Mouse (Mus musculus) heart, embryonic 15.5 days (tissue): Measurements from ENCODE around the gene Dcaf8. TPM values are rescaled to one million over a fixed set of nuclear protein-coding genes. Genes with fewer than 3 reads are reported as not detected.

ENCODE experiments used
- ATAC-seq: fragments of 200-750 bp; cut with Nextera tagmentation; replicated peaks from 2 replicates; pipeline ENCODE4 v1.8.0; 2017; ENCODE audit warnings: low read depth, moderate TSS enrichment; ENCODE audit not compliant: insufficient number of reproducible peaks, insufficient read depth, low FRiP score
- H3K27ac ChIP-seq: fragments of 300-500 bp; sonication (generic); 2 replicates; pipeline ENCODE4 v1.5.1; 2015; ENCODE audit warnings: mild to moderate bottlenecking, inconsistent platforms
- H3K27me3 ChIP-seq: fragments of 300-500 bp; sonication (generic); 2 replicates; pipeline ENCODE4 v1.6.1; 2015; ENCODE audit warnings: inconsistent platforms
- H3K36me3 ChIP-seq: fragments of 300-500 bp; sonication (generic); 2 replicates; pipeline ENCODE4 v1.6.1; 2015; ENCODE audit warnings: mild to moderate bottlenecking, inconsistent platforms
- H3K4me1 ChIP-seq: fragments of 300-500 bp; sonication (generic); replicated peaks from 2 replicates; pipeline ENCODE4 v1.6.1; 2015; ENCODE audit warnings: inconsistent platforms
- H3K4me2 ChIP-seq: fragments of 300-500 bp; sonication (generic); 2 replicates; pipeline ENCODE4 v1.6.1; 2015; ENCODE audit warnings: inconsistent platforms, mild to moderate bottlenecking, moderate library complexity
- H3K4me3 ChIP-seq: fragments of 300-500 bp; sonication (generic); 2 replicates; pipeline ENCODE4 v1.5.1; 2015; ENCODE audit warnings: mild to moderate bottlenecking, inconsistent platforms
- H3K9ac ChIP-seq: fragments of 300-500 bp; sonication (generic); 2 replicates; pipeline ENCODE4 v1.6.1; 2015; ENCODE audit warnings: mild to moderate bottlenecking, inconsistent platforms
- H3K9me3 ChIP-seq: fragments of 300-500 bp; sonication (generic); replicated peaks from 2 replicates; pipeline ENCODE4 v1.6.1; 2016; ENCODE audit warnings: inconsistent platforms
- WGBS: fragments of 180-500 bp; shearing (Covaris S2); methylation state at CpG from one replicate; pipeline ENCODE4 v1.1.7; 2015; ENCODE audit warnings: mixed read lengths; 5-methylcytosine and 5-hydroxymethylcytosine counted together
- polyA plus RNA-seq: library from polyadenylated mRNA; unstranded; fragments of >200 nt; fragmentation: Nextera tagmentation; extraction: Ambion mirVana; gene quantifications from 2 replicates; pipeline ENCODE4 v1.2.1, GENCODE M21; 2015

Gene Dcaf8
- polyA plus RNA-seq, 1 experiment from 2014 or later, result 107 TPM

GRCm38 (mm10) chr1:172127487-172127886 is 20.4 kb upstream of the Dcaf8 start:
- peak overlapping the region; percentile 81 for H3K9ac ChIP-seq
- H3K27ac ChIP-seq, result no peak overlapping the region
- no peaks in the 10 kb centered on the region for H3K27me3 ChIP-seq
- H3K4me3 ChIP-seq, result peak overlapping the region; percentile 79
- peak overlapping the region; percentile 87 for H3K4me2 ChIP-seq
- H3K36me3 ChIP-seq, result peaks cover 52% of the 10 kb centered on the region
- 30% methylated on average over 5 of the region's 5 CpGs for WGBS
- peaks cover 12% of the 10 kb centered on the region for H3K4me1 ChIP-seq
- no peak for ATAC-seq
- no peaks in the 10 kb centered on the region for H3K9me3 ChIP-seq

GRCm38 (mm10) chr1:172128563-172128962 is 19.3 kb upstream of the Dcaf8 start:
- H3K9ac ChIP-seq, result no peak overlapping the region
- H3K9me3 ChIP-seq, result no peaks in the 10 kb centered on the region
- H3K36me3 ChIP-seq, result peaks cover 51% of the 10 kb centered on the region
- ATAC-seq, result no peak
- H3K4me2 ChIP-seq, result no peak overlapping the region
- H3K4me1 ChIP-seq, result peaks cover 12% of the 10 kb centered on the region
- no peaks in the 10 kb centered on the region for H3K27me3 ChIP-seq
- H3K27ac ChIP-seq, result no peak overlapping the region
- WGBS, result 90% methylated on average over 15 of the region's 15 CpGs
- H3K4me3 ChIP-seq, result no peak overlapping the region

GRCm38 (mm10) chr1:172129108-172129507 is 18.8 kb upstream of the Dcaf8 start:
- no peak overlapping the region for H3K4me2 ChIP-seq
- no peak overlapping the region for H3K4me3 ChIP-seq
- no peak for ATAC-seq
- 68% methylated on average over 2 of the region's 2 CpGs for WGBS
- H3K4me1 ChIP-seq, result peaks cover 12% of the 10 kb centered on the region
- no peak overlapping the region for H3K9ac ChIP-seq
- H3K27me3 ChIP-seq, result no peaks in the 10 kb centered on the region
- no peaks in the 10 kb centered on the region for H3K9me3 ChIP-seq
- peaks cover 57% of the 10 kb centered on the region for H3K36me3 ChIP-seq
- H3K27ac ChIP-seq, result no peak overlapping the region

- Histone ChIP-seq H3K36me3 (peaks cover 63% of the 10 kb centered on the region), H3K4me1 (peaks cover 12% of the 10 kb centered on the region), H3K27ac (no peak overlapping the region), H3K27me3 (no peaks in the 10 kb centered on the region), H3K4me2 (no peak overlapping the region), H3K4me3 (no peak overlapping the region), H3K9me3 (no peaks in the 10 kb centered on the region), H3K9ac (no peak overlapping the region)
- no peak for ATAC-seq
- 89% methylated on average over 5 of the region's 5 CpGs for WGBS
Observed at GRCm38 (mm10) chr1:172129780-172130179, 18.1 kb upstream of the Dcaf8 start.

- 83% methylated on average over 7 of the region's 7 CpGs for WGBS
- ATAC-seq, result no peak; the same call in 1 of the 2 replicates
Observed at GRCm38 (mm10) chr1:172132319-172132718, 15.6 kb upstream of the Dcaf8 start.

GRCm38 (mm10) chr1:172133535-172133934 is 14.3 kb upstream of the Dcaf8 start:
- Histone ChIP-seq H3K36me3 (peaks cover 76% of the 10 kb centered on the region), H3K4me1 (no peaks in the 10 kb centered on the region), H3K4me2 (no peak overlapping the region), H3K9me3 (no peaks in the 10 kb centered on the region), H3K27me3 (no peaks in the 10 kb centered on the region), H3K9ac (no peak overlapping the region), H3K27ac (no peak overlapping the region), H3K4me3 (no peak overlapping the region)
- 65% methylated on average over 7 of the region's 7 CpGs for WGBS
- ATAC-seq, result no peak

More at GRCm38 (mm10) chr1:172132319-172132718, 15.6 kb upstream of the Dcaf8 start:
- Histone ChIP-seq H3K4me1 (peaks cover 6% of the 10 kb centered on the region), H3K27ac (no peak overlapping the region), H3K9me3 (no peaks in the 10 kb centered on the region), H3K4me3 (no peak overlapping the region), H3K27me3 (no peaks in the 10 kb centered on the region), H3K9ac (no peak overlapping the region), H3K4me2 (no peak overlapping the region), H3K36me3 (peaks cover 78% of the 10 kb centered on the region)

GRCm38 (mm10) chr1:172134072-172134471 is 13.8 kb upstream of the Dcaf8 start:
- H3K4me3 ChIP-seq, result no peak overlapping the region
- H3K27ac ChIP-seq, result no peak overlapping the region
- WGBS, result 88% methylated on average over 4 of the region's 4 CpGs
- H3K4me2 ChIP-seq, result no peak overlapping the region
- no peaks in the 10 kb centered on the region for H3K27me3 ChIP-seq
- H3K36me3 ChIP-seq, result peaks cover 70% of the 10 kb centered on the region
- H3K9ac ChIP-seq, result no peak overlapping the region
- H3K4me1 ChIP-seq, result no peaks in the 10 kb centered on the region
- no peak for ATAC-seq
- no peaks in the 10 kb centered on the region for H3K9me3 ChIP-seq

- H3K4me3 ChIP-seq, result no peak overlapping the region
- H3K4me1 ChIP-seq, result no peaks in the 10 kb centered on the region
- no peak overlapping the region for H3K27ac ChIP-seq
- H3K4me2 ChIP-seq, result no peak overlapping the region
- no peaks in the 10 kb centered on the region for H3K27me3 ChIP-seq
- WGBS, result 79% methylated on average over 2 of the region's 2 CpGs
- no peak overlapping the region for H3K9ac ChIP-seq
- no peak for ATAC-seq
- peaks cover 11% of the 10 kb centered on the region; the same call in 1 of the 2 replicates for H3K36me3 ChIP-seq
- H3K9me3 ChIP-seq, result no peaks in the 10 kb centered on the region
Observed at GRCm38 (mm10) chr1:172140160-172140559, 7.7 kb upstream of the Dcaf8 start.

- no peak overlapping the region for H3K4me3 ChIP-seq
- no peak overlapping the region for H3K4me2 ChIP-seq
- H3K9me3 ChIP-seq, result no peaks in the 10 kb centered on the region
- no peak overlapping the region for H3K9ac ChIP-seq
- WGBS, result 80% methylated on average over 1 of the region's 1 CpGs
- peaks cover 7% of the 10 kb centered on the region; the same call in 1 of the 2 replicates for H3K36me3 ChIP-seq
- no peaks in the 10 kb centered on the region for H3K27me3 ChIP-seq
- no peak for ATAC-seq
- H3K4me1 ChIP-seq, result no peaks in the 10 kb centered on the region
- H3K27ac ChIP-seq, result no peak overlapping the region
Observed at GRCm38 (mm10) chr1:172140825-172141224, 7.1 kb upstream of the Dcaf8 start.

GRCm38 (mm10) chr1:172141529-172141928 is 6.4 kb upstream of the Dcaf8 start:
- no peak overlapping the region for H3K9ac ChIP-seq
- no peak for ATAC-seq
- H3K4me1 ChIP-seq, result no peaks in the 10 kb centered on the region
- WGBS, result 74% methylated on average over 3 of the region's 3 CpGs
- H3K4me2 ChIP-seq, result no peak overlapping the region
- no peak overlapping the region for H3K4me3 ChIP-seq
- no peak overlapping the region for H3K27ac ChIP-seq
- H3K9me3 ChIP-seq, result no peaks in the 10 kb centered on the region
- H3K27me3 ChIP-seq, result no peaks in the 10 kb centered on the region
- H3K36me3 ChIP-seq, result no peaks in the 10 kb centered on the region; the same call in 1 of the 2 replicates

GRCm38 (mm10) chr1:172143570-172143969 is 4.3 kb upstream of the Dcaf8 start:
- H3K36me3 ChIP-seq, result no peaks in the 10 kb centered on the region
- no peak overlapping the region for H3K4me3 ChIP-seq
- no peaks in the 10 kb centered on the region for H3K9me3 ChIP-seq
- no peak overlapping the region for H3K4me2 ChIP-seq
- H3K4me1 ChIP-seq, result peaks cover 6% of the 10 kb centered on the region
- H3K27ac ChIP-seq, result no peak overlapping the region
- no peaks in the 10 kb centered on the region for H3K27me3 ChIP-seq
- 18% methylated on average over 1 of the region's 1 CpGs for whole genome bisulfite sequencing
- ATAC-seq, result no peak
- no peak overlapping the region for H3K9ac ChIP-seq

- H3K4me1 ChIP-seq, result peaks cover 16% of the 10 kb centered on the region
- H3K27me3 ChIP-seq, result no peaks in the 10 kb centered on the region
- H3K27ac ChIP-seq, result peak overlapping the region; percentile 95
- peak overlapping the region; percentile 85 for H3K4me3 ChIP-seq
- peak; percentile 47 for ATAC-seq
- WGBS, result under 1% methylated on average over 40 of the region's 40 CpGs
- H3K9me3 ChIP-seq, result no peaks in the 10 kb centered on the region
- H3K36me3 ChIP-seq, result peaks cover 29% of the 10 kb centered on the region
- H3K9ac ChIP-seq, result peak overlapping the region; percentile 99
- H3K4me2 ChIP-seq, result peak overlapping the region; percentile 65
Observed at GRCm38 (mm10) chr1:172148279-172148954, 533 bp downstream of the Dcaf8 start.
